Mouse (Mus musculus): ENCODE measurements at regions not wholly inside any gene's neighbourhood (a gene's known extent, or its start where the extent isn't known, plus 50 kb on each side); places are given as distances from the start of the nearest gene placed in this dataset.

DNA sequence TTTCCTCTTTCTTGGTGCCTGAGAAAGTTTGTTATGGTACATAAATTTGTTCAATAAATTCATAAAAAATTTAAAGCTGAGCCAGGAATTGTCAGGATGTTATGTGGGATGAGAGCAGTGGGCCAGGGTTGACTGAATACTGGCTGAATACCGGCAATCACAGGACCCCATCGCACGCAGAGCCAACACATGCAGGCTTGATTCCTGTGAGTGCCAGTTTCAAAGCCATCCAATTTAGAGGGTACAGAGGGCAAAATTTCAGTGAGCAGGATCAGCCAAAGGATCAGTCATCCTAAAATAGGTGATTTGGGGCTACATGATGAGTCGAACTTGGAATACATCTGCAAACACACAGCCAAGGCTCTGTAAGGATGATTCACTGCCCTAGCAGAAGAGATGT, 583.6 kb upstream of the Nectin3 start:
- Histone ChIP-seq H3K36me3 (no peaks in the 10 kb centered on the region), H3K4me1 (replicated peaks) (no peaks in the 10 kb centered on the region), H3K4me3 (no peak overlapping the region), H3K4me2 (no peak overlapping the region), H3K27me3 (no peaks in the 10 kb centered on the region), H3K9ac (no peak overlapping the region), H3K27ac (no peak overlapping the region), H3K9me3 (no peaks in the 10 kb centered on the region)
- WGBS = 92% methylated on average over 4 of the region's 4 CpGs
- no peak for ATAC-seq (ENCODE audit: low FRiP score)

DNA sequence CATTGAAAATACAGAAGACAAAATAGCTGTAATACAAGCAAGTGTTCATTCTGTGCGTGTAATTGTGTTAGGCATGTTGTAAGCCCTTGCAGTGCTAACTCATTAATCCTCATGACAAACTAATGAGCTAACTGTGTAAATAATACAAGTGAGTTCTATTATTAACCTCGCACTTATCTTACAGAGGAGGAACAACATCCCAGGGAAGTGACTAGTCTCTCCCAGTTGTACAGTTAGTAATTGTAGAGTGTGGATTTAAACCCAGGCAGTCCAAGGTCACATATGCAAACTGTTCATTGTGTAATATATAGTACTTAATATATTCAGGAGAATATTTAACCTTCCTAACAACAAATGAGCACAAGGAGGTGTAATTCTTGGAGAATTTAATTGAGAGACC, 582.0 kb upstream of the Nectin3 start:
- 63% methylated on average over 2 of the region's 2 CpGs for WGBS
- H3K27ac ChIP-seq = no peak overlapping the region
- H3K9me3 ChIP-seq = no peaks in the 10 kb centered on the region
- no peak overlapping the region for H3K4me3 ChIP-seq
- no peaks in the 10 kb centered on the region for H3K36me3 ChIP-seq
- no peaks in the 10 kb centered on the region for H3K4me1 ChIP-seq (replicated peaks)
- no peak overlapping the region for H3K9ac ChIP-seq
- H3K27me3 ChIP-seq = no peaks in the 10 kb centered on the region
- ATAC-seq (ENCODE audit: low FRiP score) = no peak
- H3K4me2 ChIP-seq = no peak overlapping the region

DNA sequence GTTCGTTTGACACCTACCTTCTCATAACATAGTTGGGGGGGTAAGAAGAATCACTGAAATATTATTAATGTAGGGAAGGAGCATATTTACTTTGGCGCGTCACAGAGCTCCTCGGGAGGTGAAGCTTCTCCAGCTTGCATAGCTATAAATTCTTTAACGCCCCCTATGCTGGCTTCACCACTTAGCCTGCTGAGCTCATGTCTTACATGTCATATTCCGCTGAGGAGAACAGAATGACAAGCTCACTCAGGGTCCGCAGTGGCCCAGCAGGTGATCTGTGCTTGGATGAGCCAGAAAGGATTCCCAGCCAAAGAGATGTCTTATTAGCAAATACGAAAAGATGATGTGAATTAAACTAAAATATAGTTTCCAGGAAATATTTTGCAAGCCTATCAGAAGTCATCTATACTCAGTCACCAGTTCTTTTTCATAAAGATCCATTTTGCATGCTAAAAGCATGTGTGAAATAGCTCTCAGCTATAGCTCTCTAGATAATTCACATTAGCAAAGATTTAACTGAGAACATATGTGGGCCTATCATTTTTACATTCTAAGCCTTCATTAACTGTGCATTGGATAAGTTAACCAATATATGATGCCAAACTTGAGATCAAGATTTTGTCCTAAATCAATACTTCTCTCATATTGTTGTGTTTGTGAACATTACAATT, 561.1 kb upstream of the Nectin3 start:
- H3K4me2 ChIP-seq = no peak overlapping the region
- no peaks in the 10 kb centered on the region for H3K4me1 ChIP-seq (replicated peaks)
- H3K4me3 ChIP-seq = no peak overlapping the region
- no peak for ATAC-seq (ENCODE audit: low FRiP score)
- no peaks in the 10 kb centered on the region for H3K27me3 ChIP-seq
- no peak overlapping the region for H3K9ac ChIP-seq
- no peak overlapping the region for H3K27ac ChIP-seq
- WGBS = 72% methylated on average over 8 of the region's 8 CpGs
- no peaks in the 10 kb centered on the region for H3K9me3 ChIP-seq
- no peaks in the 10 kb centered on the region for H3K36me3 ChIP-seq

DNA sequence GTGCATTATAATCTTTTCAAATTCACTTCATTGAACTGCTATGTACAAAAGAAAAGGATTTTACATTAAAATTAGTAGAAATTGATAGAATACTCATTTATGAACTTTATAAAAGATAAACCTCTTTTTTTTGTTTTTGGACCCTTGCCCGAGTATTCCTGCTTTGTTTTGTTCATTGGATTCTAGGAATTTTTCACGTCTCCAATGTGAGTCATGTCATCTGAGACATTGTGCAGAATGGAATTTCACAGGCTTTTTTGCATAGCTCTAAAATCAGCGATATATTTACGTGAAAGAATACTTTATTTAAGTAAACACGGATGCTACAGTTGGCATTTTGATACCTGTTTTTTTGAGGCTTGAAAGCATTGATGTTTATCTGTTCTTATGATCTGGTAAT, 560.5 kb upstream of the Nectin3 start:
- 84% methylated on average over 5 of the region's 5 CpGs for WGBS
- no peak for ATAC-seq (ENCODE audit: low FRiP score)

DNA sequence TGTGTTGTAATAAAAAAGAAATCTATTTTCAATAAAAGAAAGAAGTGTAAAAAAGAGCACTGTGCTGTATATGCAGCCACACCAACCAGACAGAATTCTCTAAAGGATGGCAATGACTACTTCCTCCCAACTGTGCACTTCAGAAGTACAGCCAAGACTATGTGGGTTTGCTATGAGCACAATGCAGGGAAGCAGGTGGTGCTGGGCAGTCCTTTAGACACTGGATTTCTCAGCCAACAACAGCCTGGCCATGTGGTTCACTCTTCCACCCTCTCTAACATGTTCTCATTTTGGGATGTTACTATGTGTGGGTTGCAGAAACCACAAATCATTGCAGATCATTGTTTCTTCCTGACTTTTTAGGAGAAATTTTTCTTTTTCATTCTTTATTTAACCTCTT, 527.6 kb upstream of the Nectin3 start:
- no peak overlapping the region for H3K4me2 ChIP-seq
- no peak for ATAC-seq (ENCODE audit: low FRiP score)
- no peaks in the 10 kb centered on the region for H3K4me1 ChIP-seq (replicated peaks)
- no peak overlapping the region for H3K27ac ChIP-seq
- H3K27me3 ChIP-seq = no peaks in the 10 kb centered on the region
- H3K36me3 ChIP-seq = no peaks in the 10 kb centered on the region
- no peaks in the 10 kb centered on the region for H3K9me3 ChIP-seq
- no peak overlapping the region for H3K4me3 ChIP-seq
- no peak overlapping the region for H3K9ac ChIP-seq

More for the DNA sequence above, 560.5 kb upstream of the Nectin3 start:
- Histone ChIP-seq H3K27me3 (no peaks in the 10 kb centered on the region), H3K4me2 (no peak overlapping the region), H3K4me3 (no peak overlapping the region), H3K27ac (no peak overlapping the region), H3K4me1 (replicated peaks) (no peaks in the 10 kb centered on the region), H3K9ac (no peak overlapping the region), H3K9me3 (no peaks in the 10 kb centered on the region), H3K36me3 (no peaks in the 10 kb centered on the region)

DNA sequence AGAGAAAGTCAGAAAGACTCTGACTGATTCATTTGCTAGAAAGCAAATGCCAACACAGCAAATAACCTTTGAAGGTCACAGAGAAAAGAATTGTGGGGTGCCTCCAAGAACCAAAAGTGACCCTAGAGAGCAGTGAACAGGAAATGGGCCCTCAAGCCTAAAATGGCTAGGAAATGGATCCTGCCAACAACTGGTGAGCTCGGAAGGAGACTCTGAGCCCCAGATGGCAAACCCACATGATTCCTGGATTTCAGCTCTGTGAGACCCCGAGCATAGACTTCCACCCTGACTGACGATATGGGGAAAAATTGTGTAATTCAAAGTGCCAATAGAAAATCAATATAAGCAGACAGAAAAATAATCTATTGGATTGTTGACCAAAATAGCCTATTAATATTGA, 519.2 kb upstream of the Nectin3 start:
- 77% methylated on average over 3 of the region's 3 CpGs for WGBS
- no peak overlapping the region for H3K4me3 ChIP-seq
- H3K4me1 ChIP-seq (replicated peaks) = no peaks in the 10 kb centered on the region
- no peak overlapping the region for H3K27ac ChIP-seq
- no peak overlapping the region for H3K9ac ChIP-seq
- no peaks in the 10 kb centered on the region for H3K9me3 ChIP-seq
- H3K36me3 ChIP-seq = no peaks in the 10 kb centered on the region
- no peak for ATAC-seq (ENCODE audit: low FRiP score)
- no peak overlapping the region for H3K4me2 ChIP-seq
- no peaks in the 10 kb centered on the region for H3K27me3 ChIP-seq

DNA sequence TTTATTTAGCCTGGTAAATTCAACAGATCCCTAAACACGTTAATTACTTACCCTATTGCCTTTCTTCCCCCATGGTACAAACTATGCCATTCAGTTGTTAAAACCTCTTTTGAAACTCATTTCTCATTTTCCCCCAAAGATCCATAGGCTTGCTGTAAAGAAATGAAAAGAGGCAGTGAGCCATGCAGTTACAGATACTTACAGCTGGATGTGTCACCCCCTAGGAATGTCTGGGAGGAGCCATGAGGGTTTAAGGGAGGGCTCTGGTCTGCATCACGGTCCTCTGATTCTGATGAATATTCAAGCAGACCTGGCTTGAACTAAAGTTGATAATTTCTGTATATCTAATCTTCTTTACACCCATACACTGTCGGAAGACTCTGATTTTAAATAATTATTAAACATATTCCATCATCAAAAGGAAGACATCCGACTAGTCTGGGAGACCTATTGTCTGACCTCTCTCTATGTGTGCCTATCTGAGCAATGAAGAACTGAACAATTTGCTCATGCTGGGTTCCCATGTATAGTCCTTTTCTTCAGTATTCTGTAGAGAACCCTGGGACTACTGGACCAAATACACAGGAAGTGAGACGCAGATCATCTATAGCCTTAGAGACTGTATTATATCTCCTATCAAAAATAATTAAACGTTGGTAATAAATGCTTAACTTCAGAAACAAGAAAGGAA, 484.7 kb upstream of the Nectin3 start:
- Histone ChIP-seq H3K27ac (no peak overlapping the region), H3K9me3 (no peaks in the 10 kb centered on the region), H3K27me3 (no peaks in the 10 kb centered on the region), H3K4me1 (replicated peaks) (no peaks in the 10 kb centered on the region), H3K9ac (no peak overlapping the region), H3K4me3 (no peak overlapping the region), H3K36me3 (no peaks in the 10 kb centered on the region), H3K4me2 (no peak overlapping the region)
- no peak for ATAC-seq (ENCODE audit: low FRiP score)
- WGBS = 54% methylated on average over 6 of the region's 6 CpGs

DNA sequence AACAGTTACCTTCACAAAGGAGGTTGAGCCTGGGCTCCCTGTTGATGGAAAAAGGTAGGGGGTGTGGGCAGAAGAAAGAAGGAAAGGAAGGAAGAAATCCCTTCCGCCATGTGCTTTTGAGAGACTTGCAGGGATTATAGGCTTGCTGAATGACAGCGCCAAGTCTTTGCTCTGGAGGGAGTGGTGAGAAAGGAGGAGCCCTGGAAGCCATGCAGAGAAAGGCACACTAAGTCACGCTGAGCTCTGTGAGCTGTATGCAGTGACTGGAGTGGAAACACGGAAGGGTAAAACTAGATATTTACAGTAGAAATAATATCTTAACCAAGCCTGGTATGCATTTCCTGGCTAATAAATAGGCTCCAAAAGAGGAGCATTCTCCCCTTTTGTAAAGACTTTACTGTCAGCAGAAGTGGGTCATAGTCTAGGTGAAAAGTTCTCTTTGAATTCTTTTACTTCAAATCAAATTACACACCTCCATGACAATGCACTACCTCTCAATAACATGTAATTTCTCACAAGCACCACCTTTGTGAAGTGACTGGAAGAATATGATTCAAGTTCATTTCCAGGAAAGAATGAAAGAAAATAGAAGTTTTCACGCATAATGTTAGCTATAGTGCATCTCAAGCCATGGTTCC, 484.1 kb upstream of the Nectin3 start:
- H3K36me3 ChIP-seq = no peaks in the 10 kb centered on the region
- no peak for ATAC-seq (ENCODE audit: low FRiP score)
- H3K4me2 ChIP-seq = no peak overlapping the region
- 62% methylated on average over 5 of the region's 5 CpGs for WGBS
- H3K9me3 ChIP-seq = no peaks in the 10 kb centered on the region
- no peak overlapping the region for H3K4me3 ChIP-seq
- H3K4me1 ChIP-seq (replicated peaks) = no peaks in the 10 kb centered on the region
- H3K9ac ChIP-seq = no peak overlapping the region
- no peak overlapping the region for H3K27ac ChIP-seq
- no peaks in the 10 kb centered on the region for H3K27me3 ChIP-seq

DNA sequence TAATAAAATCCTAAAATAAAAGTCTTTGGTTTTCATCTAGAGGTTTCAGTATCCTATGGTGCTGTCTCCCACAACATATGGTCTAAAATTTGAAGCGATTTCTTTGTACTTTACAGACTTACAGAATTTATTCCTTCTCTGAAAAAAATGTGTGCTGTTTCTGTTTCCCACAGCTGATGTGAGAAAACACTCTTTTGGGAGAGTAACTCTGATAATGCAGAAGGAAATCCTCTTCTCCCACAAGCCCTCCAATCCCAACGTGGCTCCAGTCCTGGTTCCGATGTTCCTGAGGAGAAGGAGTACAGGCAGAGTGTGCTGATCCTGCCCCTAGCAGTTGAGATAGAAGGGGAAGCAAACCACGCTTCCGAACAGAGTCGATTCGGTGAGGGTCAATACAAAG, 467.4 kb upstream of the Nectin3 start:
- no peaks in the 10 kb centered on the region for H3K9me3 ChIP-seq
- H3K27ac ChIP-seq = no peak overlapping the region
- no peak overlapping the region for H3K4me2 ChIP-seq
- 88% methylated on average over 7 of the region's 7 CpGs for WGBS
- H3K9ac ChIP-seq = no peak overlapping the region
- H3K4me3 ChIP-seq = no peak overlapping the region
- ATAC-seq (ENCODE audit: low FRiP score) = no peak
- H3K4me1 ChIP-seq (replicated peaks) = no peaks in the 10 kb centered on the region
- no peaks in the 10 kb centered on the region for H3K27me3 ChIP-seq
- no peaks in the 10 kb centered on the region for H3K36me3 ChIP-seq

DNA sequence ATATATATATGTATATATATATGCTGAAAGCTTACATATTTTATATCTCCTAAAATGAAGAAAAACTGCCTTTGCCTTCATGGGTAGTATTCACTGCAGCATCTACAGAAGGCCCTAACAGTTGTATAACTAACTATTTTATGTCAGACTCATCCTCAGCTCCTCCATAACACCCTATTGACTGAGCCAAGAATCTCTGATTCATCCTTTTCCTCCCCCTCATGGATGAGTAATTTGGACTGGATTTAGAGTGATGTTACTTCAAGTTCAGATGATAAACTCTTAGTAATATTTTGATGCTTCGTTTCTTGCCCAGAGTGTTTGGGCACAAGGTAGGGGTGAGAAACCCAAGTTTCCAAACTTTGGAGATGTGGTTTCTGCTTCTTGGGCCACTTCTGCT, 458.7 kb upstream of the Nectin3 start:
- whole genome bisulfite sequencing = 100% methylated on average over 1 of the region's 1 CpGs
- Histone ChIP-seq H3K9me3 (no peaks in the 10 kb centered on the region), H3K9ac (no peak overlapping the region), H3K36me3 (no peaks in the 10 kb centered on the region), H3K4me1 (replicated peaks) (no peaks in the 10 kb centered on the region), H3K27me3 (no peaks in the 10 kb centered on the region), H3K27ac (no peak overlapping the region), H3K4me3 (no peak overlapping the region), H3K4me2 (no peak overlapping the region)
- no peak for ATAC-seq (ENCODE audit: low FRiP score)

DNA sequence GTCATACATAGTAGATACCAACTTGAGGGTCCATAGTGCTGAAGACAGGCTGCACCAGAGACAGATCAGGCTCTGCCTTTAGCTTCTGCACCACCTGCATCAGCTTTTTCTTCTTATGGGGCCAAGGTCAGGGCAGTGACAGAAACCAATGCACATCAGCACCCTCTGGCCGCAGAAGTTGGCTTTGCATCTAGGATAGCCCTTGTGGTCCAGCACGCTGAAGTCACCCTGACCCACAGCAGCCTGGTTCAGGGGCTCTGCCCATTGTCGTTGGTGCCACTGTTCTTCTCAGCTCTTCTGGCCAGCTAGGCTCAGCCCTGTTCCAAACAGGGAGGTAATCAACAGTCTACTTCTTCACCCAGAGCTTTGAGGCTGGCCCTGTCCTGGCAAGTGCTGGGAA, 427.7 kb upstream of the Nectin3 start:
- Histone ChIP-seq H3K27me3 (no peaks in the 10 kb centered on the region), H3K4me1 (replicated peaks) (no peaks in the 10 kb centered on the region), H3K4me3 (no peak overlapping the region), H3K27ac (no peak overlapping the region), H3K36me3 (no peaks in the 10 kb centered on the region), H3K9ac (no peak overlapping the region), H3K4me2 (no peak overlapping the region), H3K9me3 (no peaks in the 10 kb centered on the region)
- 60% methylated on average over 3 of the region's 3 CpGs for WGBS
- no peak for ATAC-seq (ENCODE audit: low FRiP score)

DNA sequence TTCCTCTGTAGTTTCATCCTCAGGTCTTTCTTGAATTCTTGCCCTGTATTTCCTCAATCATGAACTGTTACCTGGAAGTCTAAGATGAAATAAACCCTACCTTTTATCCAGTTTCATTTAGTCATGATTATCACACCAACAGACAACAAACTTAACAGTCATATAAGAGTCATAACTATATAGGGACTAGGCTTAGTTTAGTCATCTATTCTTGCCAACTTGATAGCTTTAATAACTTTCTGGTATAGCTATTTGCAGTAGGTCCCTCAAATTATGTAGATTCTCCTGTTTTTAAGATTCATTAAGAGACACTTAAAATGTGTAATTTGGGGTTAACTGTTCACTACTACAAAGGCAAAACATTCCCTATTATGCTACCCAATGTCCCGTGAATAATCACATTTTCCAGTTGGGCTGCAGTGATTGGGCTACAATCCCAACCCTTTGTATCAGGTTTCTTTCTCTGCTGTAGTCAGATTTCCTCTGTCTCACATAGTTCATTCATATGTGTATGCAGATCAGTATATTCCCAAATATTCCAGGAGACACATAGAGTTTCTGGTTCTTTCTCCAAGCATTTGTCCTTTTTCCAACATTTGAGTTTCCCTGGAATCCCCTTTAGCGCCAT, 396.4 kb upstream of the Nectin3 start:
- no peak for ATAC-seq (ENCODE audit: low FRiP score)
- WGBS = 27% methylated on average over 2 of the region's 2 CpGs
- no peaks in the 10 kb centered on the region for H3K9me3 ChIP-seq

More for the DNA sequence above, 396.4 kb upstream of the Nectin3 start:
- Histone ChIP-seq H3K27me3 (peaks cover 11% of the 10 kb centered on the region; the same call in 1 of the 2 replicates), H3K4me1 (replicated peaks) (no peaks in the 10 kb centered on the region), H3K27ac (no peak overlapping the region), H3K9ac (no peak overlapping the region), H3K4me3 (no peak overlapping the region), H3K4me2 (no peak overlapping the region), H3K36me3 (no peaks in the 10 kb centered on the region)

Data from hindbrain, embryonic 13.5 days (tissue).